Mouse (Mus musculus): ENCODE measurements at regions not wholly inside any gene's neighbourhood (a gene's known extent, or its start where the extent isn't known, plus 50 kb on each side); places are given as distances from the start of the nearest gene placed in this dataset.

DNA sequence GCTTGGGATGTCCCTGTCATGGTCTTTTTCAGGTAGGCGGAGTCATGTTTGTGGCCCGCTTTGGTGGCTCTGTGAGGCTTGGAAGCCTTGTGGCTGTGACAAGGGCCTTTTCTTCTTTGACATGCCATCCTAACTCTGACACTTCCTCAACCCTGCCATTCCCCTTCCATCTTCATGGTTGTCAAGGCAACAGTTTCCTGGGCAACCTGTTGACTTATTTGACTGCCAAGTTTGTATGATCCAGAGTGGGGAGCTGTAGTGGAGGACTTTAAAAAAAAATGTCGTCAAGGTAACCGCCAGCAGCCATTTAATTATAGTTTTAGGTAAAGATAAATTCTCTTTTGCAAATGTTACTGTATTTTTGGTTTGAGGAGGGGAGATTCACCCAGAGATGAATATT, 56.8 kb upstream of the Kcng1 start:
- H3K27ac ChIP-seq (ENCODE audit: insufficient read depth, low read depth, low read length): no peak overlapping the region
- no peaks in the 10 kb centered on the region for H3K4me1 ChIP-seq (ENCODE audit: control insufficient read depth, insufficient read depth, insufficient read length, low read length)
- H3K36me3 ChIP-seq (ENCODE audit: control insufficient read depth, insufficient read depth, low read length): no peaks in the 10 kb centered on the region
- no peaks in the 10 kb centered on the region for H3K27me3 ChIP-seq (ENCODE audit: control insufficient read depth, insufficient read depth, low read length)
- WGBS: 79% methylated on average over 4 of the region's 4 CpGs
- H3K4me3 ChIP-seq (ENCODE audit: low read depth, low read length): no peak overlapping the region
- TF ChIP-seq POLR2A (IDR thresholded peaks at IDR 0.05; ENCODE audit: low read depth, low read length): no peak
- no peak for TF ChIP-seq CTCF (IDR thresholded peaks at IDR 0.05; ENCODE audit: extremely low read depth, insufficient read length, insufficient replicate concordance, low read depth, low read length)

DNA sequence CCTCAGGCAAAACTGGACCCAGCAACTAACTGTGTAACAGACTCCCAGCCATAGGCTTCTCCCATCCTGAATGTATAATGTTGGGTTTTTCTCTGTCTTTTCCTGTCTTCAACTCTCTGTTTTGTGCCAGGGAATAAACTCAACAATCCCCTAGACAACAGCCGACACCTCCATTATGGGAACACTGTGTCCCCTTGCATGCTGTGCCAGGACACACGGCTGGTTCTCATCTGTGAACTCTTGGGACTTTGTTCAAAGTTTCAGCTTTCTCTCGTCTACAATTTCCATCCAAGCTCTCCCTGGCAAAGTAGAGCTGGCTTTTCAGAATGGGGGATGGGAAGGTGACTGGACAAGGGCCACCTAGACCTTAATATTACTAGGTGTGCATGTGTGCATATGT, 56.1 kb upstream of the Kcng1 start:
- Histone ChIP-seq H3K4me1 (ENCODE audit: control insufficient read depth, insufficient read depth, insufficient read length, low read length) (no peaks in the 10 kb centered on the region), H3K27ac (ENCODE audit: insufficient read depth, low read depth, low read length) (no peak overlapping the region), H3K36me3 (ENCODE audit: control insufficient read depth, insufficient read depth, low read length) (no peaks in the 10 kb centered on the region), H3K4me3 (ENCODE audit: low read depth, low read length) (no peak overlapping the region), H3K27me3 (ENCODE audit: control insufficient read depth, insufficient read depth, low read length) (no peaks in the 10 kb centered on the region)
- WGBS: 51% methylated on average over 3 of the region's 3 CpGs
- TF ChIP-seq CTCF (IDR thresholded peaks at IDR 0.05; ENCODE audit: extremely low read depth, insufficient read length, insufficient replicate concordance, low read depth, low read length) (no peak), POLR2A (IDR thresholded peaks at IDR 0.05; ENCODE audit: low read depth, low read length) (no peak)

DNA sequence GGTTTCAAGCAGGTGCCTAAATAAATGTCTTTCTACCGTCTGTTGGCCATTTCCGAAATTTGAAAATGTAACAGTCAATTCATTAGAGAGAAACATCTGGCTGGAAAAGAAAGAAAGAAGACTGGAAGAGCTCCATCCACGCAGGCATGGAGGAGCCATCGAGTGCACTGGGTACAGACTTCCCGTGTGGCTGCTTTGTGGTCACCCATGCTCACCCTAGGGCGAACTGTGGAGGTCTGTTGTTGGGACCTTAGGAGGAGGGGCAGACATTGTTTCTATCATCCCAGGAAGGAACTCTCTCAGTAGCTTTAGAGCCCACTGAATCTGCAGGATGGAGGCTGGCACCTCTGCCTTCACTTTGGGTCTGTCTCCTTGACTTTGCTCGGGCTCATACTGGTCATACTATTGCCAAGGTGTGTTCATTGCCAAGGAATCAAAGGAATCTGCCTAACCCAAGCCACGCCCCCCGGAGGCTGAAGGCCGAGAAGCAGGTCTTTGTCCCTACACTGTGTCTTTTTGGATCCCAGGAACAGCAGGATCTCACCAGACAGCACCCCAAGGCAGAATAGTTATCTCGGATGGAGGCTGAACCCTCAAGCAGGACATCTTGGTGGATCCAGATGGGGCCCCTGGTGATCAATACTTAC, 54.3 kb upstream of the Kcng1 start:
- Histone ChIP-seq H3K36me3 (ENCODE audit: control insufficient read depth, insufficient read depth, low read length) (no peaks in the 10 kb centered on the region), H3K4me3 (ENCODE audit: low read depth, low read length) (no peak overlapping the region), H3K4me1 (ENCODE audit: control insufficient read depth, insufficient read depth, insufficient read length, low read length) (no peaks in the 10 kb centered on the region), H3K27ac (ENCODE audit: insufficient read depth, low read depth, low read length) (no peak overlapping the region), H3K27me3 (ENCODE audit: control insufficient read depth, insufficient read depth, low read length) (no peaks in the 10 kb centered on the region)
- WGBS: 77% methylated on average over 11 of the region's 11 CpGs
- TF ChIP-seq POLR2A (IDR thresholded peaks at IDR 0.05; ENCODE audit: low read depth, low read length) (no peak), CTCF (IDR thresholded peaks at IDR 0.05; ENCODE audit: extremely low read depth, insufficient read length, insufficient replicate concordance, low read depth, low read length) (no peak)

DNA sequence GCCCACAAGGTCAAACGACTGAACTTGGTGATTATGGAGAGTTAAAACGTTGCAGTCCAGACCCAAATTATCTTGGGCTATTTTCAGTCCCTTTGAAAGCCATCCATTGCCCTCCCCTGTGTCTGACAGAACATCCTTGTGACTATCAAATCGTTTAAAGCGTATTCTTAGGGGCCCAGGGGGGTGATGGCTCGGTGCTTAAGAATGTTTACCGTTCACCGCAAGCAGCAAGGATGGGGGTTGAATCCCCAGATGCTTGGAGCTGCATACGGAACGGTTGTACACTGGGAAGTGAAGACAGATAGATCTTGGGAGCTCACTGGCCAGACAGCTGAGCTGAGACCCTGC, 52.7 kb upstream of the Kcng1 start:
- H3K27me3 ChIP-seq (ENCODE audit: control insufficient read depth, insufficient read depth, low read length): no peaks in the 10 kb centered on the region
- no peaks in the 10 kb centered on the region for H3K4me1 ChIP-seq (ENCODE audit: control insufficient read depth, insufficient read depth, insufficient read length, low read length)
- 41% methylated on average over 9 of the region's 9 CpGs for whole genome bisulfite sequencing
- H3K4me3 ChIP-seq (ENCODE audit: low read depth, low read length): no peak overlapping the region
- no peak overlapping the region for H3K27ac ChIP-seq (ENCODE audit: insufficient read depth, low read depth, low read length)
- H3K36me3 ChIP-seq (ENCODE audit: control insufficient read depth, insufficient read depth, low read length): no peaks in the 10 kb centered on the region
- TF ChIP-seq CTCF (IDR thresholded peaks at IDR 0.05; ENCODE audit: extremely low read depth, insufficient read length, insufficient replicate concordance, low read depth, low read length) (no peak), POLR2A (IDR thresholded peaks at IDR 0.05; ENCODE audit: low read depth, low read length) (no peak)

DNA sequence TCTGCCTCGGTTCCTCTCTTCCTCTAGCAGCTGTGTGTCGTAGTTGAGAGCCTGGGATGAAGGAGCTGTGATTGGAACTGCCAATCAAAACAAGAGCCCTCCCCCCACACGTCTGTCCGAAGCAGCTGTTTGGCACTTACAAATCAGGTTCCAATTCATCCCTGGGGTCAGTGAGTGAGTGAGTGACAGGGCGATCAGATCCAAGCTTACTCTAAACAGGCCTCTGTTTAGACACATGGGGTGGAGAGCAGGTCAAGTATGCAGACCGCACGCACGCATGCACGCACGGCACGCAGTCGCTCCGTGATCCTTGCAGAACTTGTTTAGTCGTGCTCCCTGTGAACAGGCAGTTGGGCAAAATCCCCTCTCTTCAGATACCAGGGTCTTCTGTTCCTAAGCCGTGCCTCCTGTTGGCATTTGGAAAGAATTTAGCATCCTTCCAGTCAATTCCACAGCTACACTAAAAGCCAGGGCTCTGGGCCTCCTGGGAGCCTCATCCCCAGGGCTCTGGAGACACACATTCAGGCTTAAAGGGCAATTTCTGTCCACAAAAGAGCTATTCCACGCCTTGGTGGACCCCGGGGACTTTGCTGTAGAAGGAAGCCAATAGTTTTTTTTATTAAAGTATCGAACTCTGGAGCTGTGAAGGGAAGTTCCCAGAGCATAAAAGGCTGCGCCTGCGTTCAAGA, 52.2 kb upstream of the Kcng1 start:
- TF ChIP-seq CTCF (IDR thresholded peaks at IDR 0.05; ENCODE audit: extremely low read depth, insufficient read length, insufficient replicate concordance, low read depth, low read length) (no peak), POLR2A (IDR thresholded peaks at IDR 0.05; ENCODE audit: low read depth, low read length) (no peak)
- Histone ChIP-seq H3K27me3 (ENCODE audit: control insufficient read depth, insufficient read depth, low read length) (no peaks in the 10 kb centered on the region), H3K36me3 (ENCODE audit: control insufficient read depth, insufficient read depth, low read length) (no peaks in the 10 kb centered on the region), H3K27ac (ENCODE audit: insufficient read depth, low read depth, low read length) (no peak overlapping the region), H3K4me3 (ENCODE audit: low read depth, low read length) (no peak overlapping the region), H3K4me1 (ENCODE audit: control insufficient read depth, insufficient read depth, insufficient read length, low read length) (no peaks in the 10 kb centered on the region)
- WGBS: 51% methylated on average over 20 of the region's 20 CpGs

DNA sequence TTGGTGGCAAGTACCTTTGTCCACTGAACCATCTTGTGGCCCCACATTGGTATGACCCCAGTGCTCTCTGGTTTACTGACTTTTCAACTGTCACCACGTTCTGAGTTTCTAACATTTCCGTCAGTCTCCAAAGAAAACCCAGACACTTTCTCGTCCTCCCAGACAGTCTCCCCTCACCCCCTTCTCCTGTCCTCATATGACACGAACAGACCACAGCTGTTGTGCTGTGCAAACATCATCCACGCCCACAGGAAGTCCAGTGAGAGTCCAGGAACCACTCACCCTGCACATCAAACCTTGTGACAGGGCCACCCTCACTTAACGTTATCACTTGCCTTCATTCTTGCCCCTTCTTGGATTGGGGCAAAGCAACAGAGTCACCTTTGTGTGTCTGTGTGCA, 51.4 kb upstream of the Kcng1 start:
- no peak overlapping the region for H3K4me3 ChIP-seq (ENCODE audit: low read depth, low read length)
- no peak overlapping the region for H3K27ac ChIP-seq (ENCODE audit: insufficient read depth, low read depth, low read length)
- H3K27me3 ChIP-seq (ENCODE audit: control insufficient read depth, insufficient read depth, low read length): no peaks in the 10 kb centered on the region
- no peak for TF ChIP-seq CTCF (IDR thresholded peaks at IDR 0.05; ENCODE audit: extremely low read depth, insufficient read length, insufficient replicate concordance, low read depth, low read length)
- TF ChIP-seq POLR2A (IDR thresholded peaks at IDR 0.05; ENCODE audit: low read depth, low read length): no peak
- no peaks in the 10 kb centered on the region for H3K4me1 ChIP-seq (ENCODE audit: control insufficient read depth, insufficient read depth, insufficient read length, low read length)
- 18% methylated on average over 6 of the region's 6 CpGs for WGBS
- H3K36me3 ChIP-seq (ENCODE audit: control insufficient read depth, insufficient read depth, low read length): no peaks in the 10 kb centered on the region

Data from small intestine, adult 2 months (tissue).